Mouse (Mus musculus): ENCODE results near the gene Shb. TPM values are rescaled to one million over a fixed set of nuclear protein-coding genes. Genes with fewer than 3 reads are reported as not detected.

Shb gene
- total and polyA plus RNA-seq, 2 experiments = 17.1 to 42.1 TPM

GRCm38 (mm10) chr4:45437010-45437409 lies 95.3 kb downstream of the Shb start:
- Histone ChIP-seq H3K36me3 (ENCODE audit: control insufficient read depth, insufficient read depth, low read length) (peaks cover 18% of the 10 kb centered on the region; the same call in 1 of the 2 replicates), H3K27me3 (ENCODE audit: control insufficient read depth, insufficient read depth, low read length) (no peaks in the 10 kb centered on the region), H3K79me2 (ENCODE audit: control insufficient read depth, insufficient read depth, low read length) (peaks cover 6% of the 10 kb centered on the region; the same call in 1 of the 2 replicates), H3K9ac (ENCODE audit: low read depth, low read length) (no peak overlapping the region), H3K4me1 (ENCODE audit: control insufficient read depth, insufficient read depth, low read length) (no peaks in the 10 kb centered on the region), H3K27ac (replicated peaks; ENCODE audit: insufficient read depth, low read depth, low read length) (no peak overlapping the region), H3K4me3 (ENCODE audit: insufficient read depth, low read depth, low read length) (no peak overlapping the region)
- 90% methylated on average over 3 of the region's 3 CpGs for WGBS
- TF ChIP-seq POLR2A (IDR thresholded peaks at IDR 0.05; ENCODE audit: extremely low read depth, insufficient read depth, low read length) (no peak), CTCF (IDR thresholded peaks at IDR 0.05; ENCODE audit: low read depth, low read length) (no peak)
- DNase-seq (ENCODE audit: extremely low read depth, low read depth, low spot score) = no peak

- DNase-seq (ENCODE audit: extremely low read depth, low read depth, low spot score) = no peak
- Histone ChIP-seq H3K4me1 (ENCODE audit: control insufficient read depth, insufficient read depth, low read length) (no peaks in the 10 kb centered on the region), H3K4me3 (ENCODE audit: insufficient read depth, low read depth, low read length) (no peak overlapping the region), H3K9ac (ENCODE audit: low read depth, low read length) (no peak overlapping the region), H3K36me3 (ENCODE audit: control insufficient read depth, insufficient read depth, low read length) (peaks cover 24% of the 10 kb centered on the region), H3K79me2 (ENCODE audit: control insufficient read depth, insufficient read depth, low read length) (peaks cover 9% of the 10 kb centered on the region; the same call in 1 of the 2 replicates), H3K27me3 (ENCODE audit: control insufficient read depth, insufficient read depth, low read length) (no peaks in the 10 kb centered on the region), H3K27ac (replicated peaks; ENCODE audit: insufficient read depth, low read depth, low read length) (no peak overlapping the region)
- WGBS = 81% methylated on average over 7 of the region's 7 CpGs
- TF ChIP-seq CTCF (IDR thresholded peaks at IDR 0.05; ENCODE audit: low read depth, low read length) (no peak), POLR2A (IDR thresholded peaks at IDR 0.05; ENCODE audit: extremely low read depth, insufficient read depth, low read length) (no peak)
Observed at GRCm38 (mm10) chr4:45436383-45436913, 95.8 kb downstream of the Shb start.

- no peak overlapping the region for H3K27ac ChIP-seq (replicated peaks; ENCODE audit: insufficient read depth, low read depth, low read length)
- H3K4me3 ChIP-seq (ENCODE audit: insufficient read depth, low read depth, low read length) = no peak overlapping the region
- DNase-seq (ENCODE audit: extremely low read depth, low read depth, low spot score) = no peak
- H3K27me3 ChIP-seq (ENCODE audit: control insufficient read depth, insufficient read depth, low read length) = no peaks in the 10 kb centered on the region
- WGBS = 85% methylated on average over 2 of the region's 2 CpGs
- H3K9ac ChIP-seq (ENCODE audit: low read depth, low read length) = no peak overlapping the region
- TF ChIP-seq POLR2A (IDR thresholded peaks at IDR 0.05; ENCODE audit: extremely low read depth, insufficient read depth, low read length) (no peak), CTCF (IDR thresholded peaks at IDR 0.05; ENCODE audit: low read depth, low read length) (no peak)
- H3K36me3 ChIP-seq (ENCODE audit: control insufficient read depth, insufficient read depth, low read length) = peaks cover 21% of the 10 kb centered on the region
- H3K4me1 ChIP-seq (ENCODE audit: control insufficient read depth, insufficient read depth, low read length) = no peaks in the 10 kb centered on the region
- H3K79me2 ChIP-seq (ENCODE audit: control insufficient read depth, insufficient read depth, low read length) = peaks cover 4% of the 10 kb centered on the region; the same call in 1 of the 2 replicates
Observed at GRCm38 (mm10) chr4:45435899-45436298, 96.4 kb downstream of the Shb start.

GRCm38 (mm10) chr4:45434681-45435080 lies 97.6 kb downstream of the Shb start:
- Histone ChIP-seq H3K79me2 (ENCODE audit: control insufficient read depth, insufficient read depth, low read length) (peaks cover 4% of the 10 kb centered on the region; the same call in 1 of the 2 replicates), H3K4me3 (ENCODE audit: insufficient read depth, low read depth, low read length) (no peak overlapping the region), H3K27ac (replicated peaks; ENCODE audit: insufficient read depth, low read depth, low read length) (no peak overlapping the region), H3K36me3 (ENCODE audit: control insufficient read depth, insufficient read depth, low read length) (peaks cover 17% of the 10 kb centered on the region), H3K9ac (ENCODE audit: low read depth, low read length) (no peak overlapping the region), H3K27me3 (ENCODE audit: control insufficient read depth, insufficient read depth, low read length) (no peaks in the 10 kb centered on the region), H3K4me1 (ENCODE audit: control insufficient read depth, insufficient read depth, low read length) (no peaks in the 10 kb centered on the region)
- no peak for DNase-seq (ENCODE audit: extremely low read depth, low read depth, low spot score)
- TF ChIP-seq CTCF (IDR thresholded peaks at IDR 0.05; ENCODE audit: low read depth, low read length) (no peak), POLR2A (IDR thresholded peaks at IDR 0.05; ENCODE audit: extremely low read depth, insufficient read depth, low read length) (no peak)
- WGBS = 91% methylated on average over 4 of the region's 4 CpGs

- Histone ChIP-seq H3K27me3 (ENCODE audit: control insufficient read depth, insufficient read depth, low read length) (no peaks in the 10 kb centered on the region), H3K9ac (ENCODE audit: low read depth, low read length) (no peak overlapping the region), H3K79me2 (ENCODE audit: control insufficient read depth, insufficient read depth, low read length) (peaks cover 4% of the 10 kb centered on the region; the same call in 1 of the 2 replicates), H3K4me1 (ENCODE audit: control insufficient read depth, insufficient read depth, low read length) (no peaks in the 10 kb centered on the region), H3K36me3 (ENCODE audit: control insufficient read depth, insufficient read depth, low read length) (peaks cover 19% of the 10 kb centered on the region), H3K27ac (replicated peaks; ENCODE audit: insufficient read depth, low read depth, low read length) (no peak overlapping the region), H3K4me3 (ENCODE audit: insufficient read depth, low read depth, low read length) (no peak overlapping the region)
- TF ChIP-seq CTCF (IDR thresholded peaks at IDR 0.05; ENCODE audit: low read depth, low read length) (no peak), POLR2A (IDR thresholded peaks at IDR 0.05; ENCODE audit: extremely low read depth, insufficient read depth, low read length) (no peak)
- WGBS = 82% methylated on average over 12 of the region's 12 CpGs
- no peak for DNase-seq (ENCODE audit: extremely low read depth, low read depth, low spot score)
Observed at GRCm38 (mm10) chr4:45434071-45434470, 98.2 kb downstream of the Shb start.

- Histone ChIP-seq H3K4me1 (ENCODE audit: control insufficient read depth, insufficient read depth, low read length) (no peaks in the 10 kb centered on the region), H3K27ac (replicated peaks; ENCODE audit: insufficient read depth, low read depth, low read length) (no peak overlapping the region), H3K27me3 (ENCODE audit: control insufficient read depth, insufficient read depth, low read length) (no peaks in the 10 kb centered on the region), H3K4me3 (ENCODE audit: insufficient read depth, low read depth, low read length) (no peak overlapping the region), H3K79me2 (ENCODE audit: control insufficient read depth, insufficient read depth, low read length) (peaks cover 4% of the 10 kb centered on the region; the same call in 1 of the 2 replicates), H3K36me3 (ENCODE audit: control insufficient read depth, insufficient read depth, low read length) (peaks cover 12% of the 10 kb centered on the region), H3K9ac (ENCODE audit: low read depth, low read length) (no peak overlapping the region)
- WGBS = 90% methylated on average over 3 of the region's 3 CpGs
- TF ChIP-seq CTCF (IDR thresholded peaks at IDR 0.05; ENCODE audit: low read depth, low read length) = no peak
- no peak for TF ChIP-seq POLR2A (IDR thresholded peaks at IDR 0.05; ENCODE audit: extremely low read depth, insufficient read depth, low read length)
- no peak for DNase-seq (ENCODE audit: extremely low read depth, low read depth, low spot score)
Observed at GRCm38 (mm10) chr4:45431806-45432205, 100.5 kb downstream of the Shb start.

Data from liver, adult 2 months (tissue).